ENCODE assay signal across 9 mouse cellular contexts in genomic region chr10:30802033-30802432, GRCm38 (mm10). TPM values are rescaled to one million over a fixed set of nuclear protein-coding genes. Genes with fewer than 3 reads are reported as not detected.
DNase-seq lines count a peak whose midpoint lies in the region; ATAC-seq and TF ChIP-seq lines count a peak whose summit lies in the region.
"Had no signal": no experiment of that assay in that cellular context is flagged by ENCODE, and none has a peak within 500 bp of the region (broad histone marks: within the 10 kb centered on the region; RNA-seq: fewer than 3 reads in every experiment).

No protein-coding gene starts in this region.

- 0 out of 2 replicates have a peak, but pooled peaks have one; percentile 29 for ATAC-seq in G1E (ENCODE audit: extremely low read depth, insufficient number of reproducible peaks, low FRiP score, poor library complexity, severe bottlenecking)
- peak; percentile 20; the same call in 1 of the 2 replicates for ATAC-seq in hindbrain, embryonic 12.5 days (ENCODE audit: low FRiP score)
- no peak for ATAC-seq in monocyte, adult 5-6 weeks (replicated peaks; ENCODE audit: insufficient number of reproducible peaks, low FRiP score, low TSS enrichment, poor library complexity, severe bottlenecking)

- no peaks in the 10 kb centered on the region for H3K9me3 ChIP-seq in G1E (replicated peaks)
- no peaks in the 10 kb centered on the region for H3K9me3 ChIP-seq in hindbrain, embryonic 12.5 days (replicated peaks)

- peaks cover 16% of the 10 kb centered on the region for H3K36me3 ChIP-seq in G1E (replicated peaks)
- no peaks in the 10 kb centered on the region for H3K36me3 ChIP-seq in hindbrain, embryonic 12.5 days
- no peaks in the 10 kb centered on the region for H3K36me3 ChIP-seq in liver, adult 2 months (ENCODE audit: control insufficient read depth, insufficient read depth, low read length)

- WGBS in hindbrain, embryonic 12.5 days = 9% methylated on average over 8 of the region's 8 CpGs
- WGBS in liver, adult 2 months = 20% methylated on average over 8 of the region's 8 CpGs

- H3K4me1 ChIP-seq in G1E (ENCODE audit: insufficient read depth, low read depth, low read length) = peaks cover 30% of the 10 kb centered on the region
- peaks cover 4% of the 10 kb centered on the region; the same call in 1 of the 2 replicates for H3K4me1 ChIP-seq in cortical plate, adult 2 months (ENCODE audit: control insufficient read depth, insufficient read depth, low read length)
- H3K4me1 ChIP-seq in hindbrain, embryonic 12.5 days = 0 out of 2 replicates have a peak, but pooled peaks cover 2% of the 10 kb centered on the region
- H3K4me1 ChIP-seq in liver, adult 2 months (ENCODE audit: control insufficient read depth, insufficient read depth, low read length) = peaks cover 4% of the 10 kb centered on the region; the same call in 1 of the 2 replicates

- H3K27me3 ChIP-seq in G1E (ENCODE audit: insufficient read depth, low read length) = no peaks in the 10 kb centered on the region
- no peaks in the 10 kb centered on the region for H3K27me3 ChIP-seq in hindbrain, embryonic 12.5 days
- H3K27me3 ChIP-seq in liver, adult 2 months (ENCODE audit: control insufficient read depth, insufficient read depth, low read length) = 0 out of 2 replicates have a peak, but pooled peaks cover 2% of the 10 kb centered on the region

- H3K9ac ChIP-seq in hindbrain, embryonic 12.5 days = peak overlapping the region; percentile 77
- H3K9ac ChIP-seq in liver, adult 2 months (ENCODE audit: low read depth, low read length) = no peak overlapping the region

- 0 out of 2 replicates have a peak, but pooled peaks have one; percentile 30 for TF ChIP-seq POLR2A in cortical plate, adult 2 months (IDR thresholded peaks at IDR 0.05; ENCODE audit: extremely low read depth, insufficient read depth, low read length)
- TF ChIP-seq POLR2A in liver, adult 2 months (IDR thresholded peaks at IDR 0.05; ENCODE audit: extremely low read depth, insufficient read depth, low read length) = no peak

- peak; percentile 34 for DNase-seq in kidney, adult 18-20 months
- no peak for DNase-seq in kidney, adult 11 months
- peak; percentile 21 for DNase-seq in G1E (ENCODE audit: low spot score)
- no peak for DNase-seq in liver, adult 2 months (ENCODE audit: extremely low read depth, low read depth, low spot score)
- peak; percentile 46 for DNase-seq in retina, postnatal 1 day

- peak overlapping the region; percentile 99; the same call in 1 of the 2 replicates for H3K27ac ChIP-seq in cortical plate, adult 2 months (ENCODE audit: insufficient read depth, low read length)
- H3K27ac ChIP-seq in hindbrain, embryonic 12.5 days = peak overlapping the region; percentile 94; the same call in 1 of the 2 replicates
- H3K27ac ChIP-seq in liver, adult 2 months (replicated peaks; ENCODE audit: insufficient read depth, low read depth, low read length) = no peak overlapping the region

- H3K4me2 ChIP-seq in hindbrain, embryonic 12.5 days (replicated peaks) = peak overlapping the region; percentile 52

- no peak for TF ChIP-seq CTCF in G1E (IDR thresholded peaks at IDR 0.05; ENCODE audit: low read depth, low read length)
- TF ChIP-seq CTCF in cortical plate, adult 2 months (IDR thresholded peaks at IDR 0.05; ENCODE audit: extremely low read depth, insufficient read depth, low read length) = 0 out of 2 replicates have a peak, but pooled peaks have one; percentile 5
- no peak for TF ChIP-seq CTCF in liver, adult 2 months (IDR thresholded peaks at IDR 0.05; ENCODE audit: low read depth, low read length)

- peak overlapping the region; percentile 81 for H3K4me3 ChIP-seq in G1E (ENCODE audit: low read depth, low read length)
- H3K4me3 ChIP-seq in cortical plate, adult 2 months (ENCODE audit: insufficient read depth, low read length) = peak overlapping the region; percentile 82
- H3K4me3 ChIP-seq in hindbrain, embryonic 12.5 days = peak overlapping the region; percentile 70
- peak overlapping the region; percentile 22; the same call in 1 of the 2 replicates for H3K4me3 ChIP-seq in liver, adult 2 months (ENCODE audit: insufficient read depth, low read depth, low read length)

- H3K79me2 ChIP-seq in liver, adult 2 months (ENCODE audit: control insufficient read depth, insufficient read depth, low read length) = no peaks in the 10 kb centered on the region

RNA-seq across cellular contexts. Expression of gene Ncoa7, which starts 1.1 kb away (rescaled TPM):
- total RNA-seq in G1E (2014; fragmentation: Nextera tagmentation) (36.2 and 50.1 TPM in 2 replicates), G1E (2017) (15.4 and 16.6 TPM in 2 replicates)
- 16.3 and 18.0 TPM in 2 replicates for polyA plus RNA-seq in G1E (2012)
- 47.2 and 49.9 TPM in 2 replicates for polyA plus RNA-seq in cortical plate, adult 2 months (2012; rRNA removed)
- 8.6 and 11.3 TPM in 2 replicates for polyA plus RNA-seq in hindbrain, embryonic 12.5 days (2016; fragmentation: Nextera tagmentation; extraction: Ambion mirVana)
- total RNA-seq in liver, adult 2 months (2014; rRNA removed) = 1.5 and 2.1 TPM in 2 replicates
- 0.27 and 0.32 TPM in 2 replicates for polyA plus RNA-seq in liver, adult 2 months (2012; rRNA removed)
- 13.8 to 20.5 TPM (median 15.5 TPM) in 3 replicates for total RNA-seq in monocyte, adult 5-6 weeks (2017)

RNA-seq across cellular contexts. Expression of gene Hey2, which starts 40.6 kb away (rescaled TPM):
- not detected in 2 replicates for total RNA-seq in G1E (2014; fragmentation: Nextera tagmentation)
- 0.44 and 0.52 TPM in 2 replicates for total RNA-seq in G1E (2017)
- polyA plus RNA-seq in G1E (2012) = 0.02 TPM in 1 of 2 replicates, not detected in the other
- polyA plus RNA-seq in cortical plate, adult 2 months (2012; rRNA removed) = 5.6 and 6.7 TPM in 2 replicates
- 6.7 and 8.1 TPM in 2 replicates for polyA plus RNA-seq in hindbrain, embryonic 12.5 days (2016; fragmentation: Nextera tagmentation; extraction: Ambion mirVana)
- 0.18 and 0.40 TPM in 2 replicates for total RNA-seq in liver, adult 2 months (2014; rRNA removed)
- 0.38 and 0.40 TPM in 2 replicates for polyA plus RNA-seq in liver, adult 2 months (2012; rRNA removed)
- not detected in 3 replicates for total RNA-seq in monocyte, adult 5-6 weeks (2017)
- total RNA-seq: common myeloid progenitor, adult 5-6 weeks had no signal

Comparison
In these comparisons a context has a peak if more than half of its experiments do, and no peak if none do; other contexts are left out.
1. DNase-seq: peak in kidney, adult 18-20 months (single experiment), G1E (single experiment) and retina, postnatal 1 day (single experiment); none in kidney, adult 11 months (single experiment) and liver, adult 2 months (single experiment).
2. H3K4me3 ChIP-seq: peak in every context shown above with its lines; median percentile 82 in cortical plate, adult 2 months; 81 in G1E; 70 in hindbrain, embryonic 12.5 days; 22 in liver, adult 2 months.